Mouse (Mus musculus) T-helper 17 cell (primary cell): ENCODE measurements around the gene Nptx2.

Experiments used
- in situ Hi-C, 2 experiments: fragments of 300-600 bp; cut with MboI, MseI; formaldehyde crosslinking; loops; 1 replicate in 1 of 2; 2 replicates in 1 of 2; pipeline ENCODE4 v1.15.1; 2025; ENCODE audit warnings: high pct_unique_total_duplicates in 2 of 2

The Nptx2 gene

GRCm38 (mm10) chr5:144545653-144546422 is at the start of gene Nptx2:
Gene Nptx2, plus strand, starts transcription at chr5:144545902.
- in situ Hi-C loops, result loop anchor here in 1 of 2 experiments (10.0 kb wide), 1 partner anchor 619 kb away; the partner anchor contains the start of genes Cpsf4 and Ptcd1

GRCm38 (mm10) chr5:144496481-144496880 is 49.2 kb upstream of the Nptx2 start:
- in situ Hi-C loops, result no loop called here

- in situ Hi-C loops, result no loop called here
Observed at GRCm38 (mm10) chr5:144504239-144504638, 41.5 kb upstream of the Nptx2 start.

GRCm38 (mm10) chr5:144505731-144506130 is 40.0 kb upstream of the Nptx2 start:
- in situ Hi-C loops, result no loop called here

GRCm38 (mm10) chr5:144506156-144506555 is 39.5 kb upstream of the Nptx2 start:
- in situ Hi-C loops, result no loop called here

DNA sequence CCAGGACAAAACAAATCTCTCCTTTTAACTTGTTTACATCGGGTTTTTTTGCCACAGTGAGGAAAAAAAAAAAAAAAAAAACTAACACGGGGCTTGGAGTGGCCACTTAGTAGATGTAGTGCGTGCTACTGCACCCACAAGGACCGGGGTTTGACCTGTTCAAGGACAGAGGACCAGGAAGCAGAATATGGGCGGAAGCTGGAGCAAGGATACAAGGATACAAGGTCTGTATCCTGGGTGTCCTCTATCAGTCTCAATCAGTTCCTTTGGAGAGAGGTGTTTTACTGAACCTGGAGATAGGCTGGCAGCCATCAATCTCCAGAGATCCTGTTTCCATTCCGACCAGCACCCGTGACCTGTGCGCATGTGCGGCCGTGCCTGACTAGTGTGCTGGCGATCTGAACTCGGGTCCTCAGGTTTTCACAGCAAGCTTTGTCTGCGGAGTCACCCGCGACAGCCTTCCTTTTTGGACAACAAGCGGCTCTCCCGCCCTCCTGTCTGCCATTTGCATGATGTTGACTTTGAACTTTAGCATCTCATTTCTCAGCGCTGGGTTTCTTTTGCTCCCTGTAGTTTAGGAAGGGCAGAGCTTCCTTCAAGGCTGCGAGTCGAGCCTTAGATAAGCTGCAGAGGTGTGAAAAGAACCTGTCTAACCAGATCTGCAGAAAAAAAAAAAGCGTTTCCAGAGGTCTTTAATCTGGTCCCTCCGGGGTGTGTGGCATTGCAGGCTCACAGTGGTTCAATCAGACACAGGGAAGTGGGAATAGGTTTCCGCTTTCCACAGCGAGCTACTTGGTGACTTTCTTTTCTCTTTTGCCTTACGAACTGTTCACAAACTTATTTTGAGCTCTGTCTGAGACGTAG is 38.8 kb upstream of the Nptx2 start:
- in situ Hi-C loops, result no loop called here

- in situ Hi-C loops, result no loop called here
Observed at GRCm38 (mm10) chr5:144509431-144509830, 36.3 kb upstream of the Nptx2 start.

- in situ Hi-C loops, result no loop called here
Observed at GRCm38 (mm10) chr5:144514738-144515137, 31.0 kb upstream of the Nptx2 start.

- in situ Hi-C loops, result no loop called here
Observed at GRCm38 (mm10) chr5:144515241-144515640, 30.5 kb upstream of the Nptx2 start.

DNA sequence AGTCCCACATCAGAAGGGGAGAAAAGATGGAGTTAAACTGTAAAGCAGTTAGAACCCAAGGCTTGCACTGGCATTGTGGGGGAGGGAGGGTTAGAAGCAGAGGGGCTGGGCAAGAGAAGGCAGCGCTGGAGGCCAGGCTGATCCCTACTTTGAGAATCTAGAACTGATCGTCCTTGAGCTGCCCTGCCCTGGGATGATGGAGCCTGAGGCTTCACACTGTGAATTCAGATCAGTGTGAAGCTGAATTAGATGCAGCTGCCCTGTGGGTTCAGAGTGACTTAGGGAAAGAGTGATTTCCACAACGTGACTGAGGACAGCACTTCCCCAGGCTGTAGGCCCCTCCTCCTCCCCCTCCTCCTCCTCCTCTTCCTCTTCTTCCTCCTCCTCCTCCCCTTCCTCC is 25.6 kb upstream of the Nptx2 start:
- in situ Hi-C loops, result no loop called here

- in situ Hi-C loops, result no loop called here
Observed at GRCm38 (mm10) chr5:144524774-144525173, 20.9 kb upstream of the Nptx2 start.

DNA sequence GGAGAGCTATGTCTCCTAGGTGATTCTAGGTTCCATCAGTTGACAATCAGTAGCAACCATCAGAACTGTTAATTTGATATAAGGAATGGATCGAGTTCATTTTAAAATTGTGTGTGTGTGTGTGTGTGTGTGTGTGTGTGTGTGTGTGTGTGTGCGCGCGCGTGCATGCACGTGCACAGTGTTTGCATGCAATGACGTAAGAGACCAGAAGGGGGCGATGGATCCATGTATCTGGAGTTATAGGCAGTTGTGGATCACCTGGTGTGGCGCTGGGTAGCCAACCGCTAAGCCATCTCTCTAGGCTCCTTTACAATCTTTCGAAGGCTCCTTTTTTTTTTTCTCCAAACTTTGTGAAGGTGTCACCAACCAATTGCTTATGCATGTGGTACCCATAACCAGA is 16.6 kb upstream of the Nptx2 start:
- in situ Hi-C loops, result no loop called here

DNA sequence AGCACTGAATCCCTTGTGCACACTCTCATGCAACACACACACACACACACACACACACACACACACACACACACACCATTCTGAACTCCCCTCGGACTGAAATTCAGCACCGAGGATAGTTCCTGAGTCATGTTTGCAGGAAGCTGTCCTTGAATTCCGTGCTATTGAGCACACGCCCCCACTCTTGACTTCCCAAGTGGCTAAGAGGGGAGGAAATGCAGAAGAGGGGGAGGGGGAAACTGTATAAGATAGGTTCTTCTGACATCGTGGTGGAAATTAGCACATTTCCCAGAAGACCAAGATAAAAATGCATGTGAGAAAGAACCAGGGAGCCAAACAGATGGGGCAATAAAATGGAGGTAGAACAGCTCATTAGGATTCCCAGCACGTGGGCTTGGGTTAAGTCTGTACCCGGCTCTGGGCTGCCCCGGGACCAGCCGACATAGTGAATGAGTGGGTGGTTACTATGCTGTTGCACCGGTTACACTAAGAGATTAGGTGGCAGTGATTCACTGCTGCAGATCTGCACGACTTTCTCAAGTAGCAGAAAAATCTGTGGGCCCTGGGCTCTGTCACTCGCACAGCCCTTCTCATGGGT is 2.9 kb upstream of the Nptx2 start:
- in situ Hi-C loops, result loop anchor here in 1 of 2 experiments (10.0 kb wide), 1 partner anchor 622 kb away; the partner anchor contains the start of genes Cpsf4 and Ptcd1

GRCm38 (mm10) chr5:144546423-144546995 is 807 bp downstream of the Nptx2 start:
- in situ Hi-C loops, result loop anchor here in 1 of 2 experiments (10.0 kb wide), 1 partner anchor 618 kb away; the partner anchor contains the start of genes Cpsf4 and Ptcd1

GRCm38 (mm10) chr5:144547333-144547878 is 1.7 kb downstream of the Nptx2 start:
- in situ Hi-C loops, result loop anchor here in 1 of 2 experiments (10.0 kb wide), 1 partner anchor 617 kb away; the partner anchor contains the start of genes Cpsf4 and Ptcd1

- in situ Hi-C loops, result loop anchor here in 1 of 2 experiments (10.0 kb wide), 1 partner anchor 617 kb away; the partner anchor contains the start of genes Cpsf4 and Ptcd1
Observed at GRCm38 (mm10) chr5:144548079-144548631, 2.5 kb downstream of the Nptx2 start.

GRCm38 (mm10) chr5:144550003-144550402 is 4.3 kb downstream of the Nptx2 start:
- in situ Hi-C loops, result no loop called here

DNA sequence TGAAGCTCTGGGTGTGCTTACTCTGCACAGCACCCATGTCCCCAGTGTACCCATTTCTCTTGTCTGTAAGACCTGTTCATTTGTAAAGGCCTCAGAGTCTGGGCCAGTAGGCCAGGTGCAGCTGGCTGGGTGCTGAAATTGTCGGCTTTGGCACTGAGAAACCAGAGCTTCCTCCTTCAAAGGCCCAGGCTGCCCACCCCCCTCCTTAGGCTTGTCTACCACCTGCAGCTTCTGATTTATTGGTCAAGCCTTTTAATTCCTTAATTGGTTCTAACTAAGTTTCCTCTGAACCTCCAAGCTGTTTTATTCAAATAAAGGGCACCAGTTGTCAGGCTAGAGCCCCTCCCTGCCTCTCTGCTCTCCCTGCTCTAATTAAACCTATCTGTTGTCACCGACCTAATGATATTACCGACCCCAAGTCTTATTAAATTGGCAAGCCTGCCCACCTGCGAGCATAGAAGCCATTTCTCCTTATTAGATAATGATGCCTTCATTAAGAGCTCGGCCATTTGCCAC is 5.0 kb downstream of the Nptx2 start:
- in situ Hi-C loops, result no loop called here

DNA sequence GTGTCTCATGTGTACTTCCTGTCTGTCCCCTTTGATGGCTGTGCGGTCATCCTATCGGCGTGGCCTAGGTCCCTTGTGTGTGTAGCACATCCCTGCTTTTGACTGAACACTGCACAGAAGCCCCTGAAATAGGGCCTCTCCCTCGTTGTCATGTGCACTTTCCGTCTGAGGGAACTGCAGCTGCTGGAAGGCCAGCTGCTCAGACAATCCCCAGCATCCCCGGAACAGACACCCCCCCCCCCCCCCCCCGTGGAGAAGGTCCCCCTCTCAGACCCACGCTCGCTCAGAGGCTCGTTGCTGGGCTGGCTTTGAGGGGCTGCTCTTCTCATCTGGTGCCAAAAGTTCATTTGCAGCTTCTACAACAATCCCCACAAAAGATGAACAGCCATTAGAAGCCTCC is 11.0 kb downstream of the Nptx2 start:
- in situ Hi-C loops, result no loop called here

DNA sequence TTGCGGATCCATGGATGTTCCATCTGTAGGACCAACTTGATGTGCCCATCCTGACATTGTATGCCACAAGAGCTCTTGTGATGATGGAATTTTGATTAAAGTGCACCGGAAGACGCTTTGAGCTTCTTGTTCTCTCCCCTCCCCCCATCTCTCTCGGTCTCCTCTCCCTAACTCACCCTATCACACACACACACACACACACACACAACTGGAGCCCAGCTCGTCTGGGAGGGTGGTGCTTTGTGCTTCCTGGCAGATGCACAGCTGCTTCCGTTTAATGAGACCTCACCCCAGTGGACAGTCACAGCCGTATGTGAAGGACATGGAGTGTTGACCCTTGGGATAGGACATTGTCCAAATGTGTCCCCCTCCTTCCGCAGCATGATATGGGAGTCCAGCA is 11.7 kb downstream of the Nptx2 start:
- in situ Hi-C loops, result no loop called here

DNA sequence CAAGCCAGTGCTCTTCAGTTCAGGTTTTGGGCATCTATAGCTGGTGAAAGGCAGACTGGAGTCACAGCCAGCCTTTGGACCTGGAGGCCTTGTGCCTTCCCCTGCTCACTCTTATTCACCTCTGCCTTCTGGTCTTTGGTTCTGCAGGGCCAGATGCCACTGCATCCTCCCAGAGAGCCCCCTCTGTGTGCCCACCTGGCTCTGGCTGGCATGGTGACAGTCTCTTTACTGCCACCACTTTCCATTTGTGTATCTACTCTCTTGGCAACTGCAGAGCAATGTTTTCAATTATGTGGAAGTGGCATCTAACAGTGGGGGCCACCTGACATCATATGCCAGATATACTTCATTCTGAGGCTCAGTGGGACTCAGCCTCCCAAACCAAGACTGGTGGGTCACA is 12.8 kb downstream of the Nptx2 start:
- in situ Hi-C loops, result no loop called here
